Mouse (Mus musculus) small intestine, adult 2 months (tissue): ENCODE data around the gene Ofd1.

Experiments
- CTCF ChIP-seq: fragments of 200-500 bp; IDR thresholded peaks from 2 replicates; pipeline ENCODE4 v1.5.1; 2012; ENCODE audit warnings: low read depth, mild to moderate bottlenecking, control low read depth, inconsistent platforms, low read length, moderate library complexity, mixed read lengths; ENCODE audit not compliant: insufficient replicate concordance, insufficient read length; ENCODE audit errors: extremely low read depth
- POLR2A ChIP-seq: fragments of 200-500 bp; IDR thresholded peaks from 2 replicates; pipeline ENCODE4 v1.6.1; 2012; ENCODE audit warnings: low read depth, mild to moderate bottlenecking, control low read depth, inconsistent platforms, low read length, moderate library complexity

DNA sequence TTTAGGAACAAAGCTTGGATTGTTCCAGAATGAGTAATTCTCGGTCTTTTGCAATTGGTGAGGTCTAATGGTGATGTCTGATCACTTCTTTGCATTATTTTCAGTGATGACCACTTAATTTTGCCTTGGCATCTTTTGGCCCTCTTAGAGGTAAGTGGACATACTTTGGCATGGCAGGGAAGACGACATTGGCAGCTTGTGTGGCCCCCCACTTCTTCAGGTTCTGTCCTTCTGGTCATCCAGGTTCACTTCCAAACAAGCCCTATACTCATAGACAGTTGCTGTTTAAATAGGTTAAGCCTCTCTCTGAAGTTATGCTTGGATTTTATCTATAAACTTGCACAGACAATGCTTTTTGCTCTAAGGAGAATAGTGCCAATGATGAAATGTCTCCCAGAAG is 81.5 kb downstream of the Ofd1 start:
- TF ChIP-seq CTCF, result no peak
- TF ChIP-seq POLR2A, result no peak
